Mouse (Mus musculus) spleen, adult 2 months (tissue): Measurements from ENCODE around the gene Slc24a2.

Experiments used
- CTCF ChIP-seq: fragments of 200-500 bp; IDR thresholded peaks from 2 replicates; pipeline ENCODE4 v1.5.1; 2011; ENCODE audit warnings: mild to moderate bottlenecking, inconsistent platforms; ENCODE audit not compliant: insufficient read depth, insufficient read length, insufficient replicate concordance; ENCODE audit errors: extremely low read depth
- POLR2A ChIP-seq: fragments of 200-500 bp; IDR thresholded peaks from 2 replicates; pipeline ENCODE4 v1.6.1; 2011; ENCODE audit warnings: low read depth, low read length, inconsistent platforms

- TF ChIP-seq CTCF (no peak), POLR2A (no peak)
Observed at GRCm38 (mm10) chr4:87024556-87024955, 205.7 kb downstream of the Slc24a2 start.
